Comparison of ENCODE assay signal across 22 mouse cellular contexts in the genomic region with DNA sequence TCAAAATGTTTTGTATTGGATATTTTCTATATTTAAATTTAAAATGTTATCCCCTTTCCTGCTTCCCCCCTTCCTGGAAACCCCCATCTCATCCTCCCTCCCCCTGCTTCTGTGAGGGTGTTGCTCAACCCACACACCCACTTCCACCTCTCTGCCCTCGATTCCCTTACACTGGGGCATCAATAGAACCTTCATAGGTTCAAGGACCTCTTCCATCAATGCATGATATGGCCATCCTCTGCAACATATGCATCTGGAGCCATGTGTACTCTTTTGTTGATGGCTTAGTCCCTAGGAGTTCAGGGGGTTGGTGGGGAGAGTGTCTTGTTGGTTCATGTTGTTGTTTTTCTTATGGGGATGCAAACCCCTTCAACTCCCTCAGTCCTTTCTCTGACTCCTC. TPM values are rescaled to one million over a fixed set of nuclear protein-coding genes. Genes with fewer than 3 reads are reported as not detected.
"Had no signal": no experiment of that assay in that cellular context is flagged by ENCODE, and none has a peak within 500 bp of the region (broad histone marks: within the 10 kb centered on the region; RNA-seq: fewer than 3 reads in every experiment).

Gene Mrgpra4, minus strand, starts transcription at position 101 of the 400 bp plus-strand sequence.

- DNase-seq: left cerebral cortex, postnatal 4 days; liver; liver, embryonic 13.5 days; liver, postnatal 0 days; lung, adult 18-20 months; lung, adult 2 months; lung, embryonic 14.5 days; lung, postnatal 10 days; lung, postnatal 14 days; lung, postnatal 36 days; lung, postnatal 4 days; midbrain, embryonic 14.5 days had no signal

RNA-seq across cellular contexts. Expression of gene Mrgpra4, which starts in this region (rescaled TPM):
- total RNA-seq: left cerebral cortex, postnatal 10 days; left cerebral cortex, postnatal 14 days; left cerebral cortex, postnatal 25 days; left cerebral cortex, postnatal 36 days; left cerebral cortex, postnatal 4 days; liver, adult 2 months; megakaryocyte progenitor cell, adult 5-6 weeks; megakaryocyte, adult 5-6 weeks; megakaryocyte-erythroid progenitor cell, adult 5-6 weeks; midbrain, postnatal 0 days; monocyte, adult 5-6 weeks had no signal
